Mouse (Mus musculus): ENCODE results near the gene Mus81. TPM values are rescaled to one million over a fixed set of nuclear protein-coding genes. Genes with fewer than 3 reads are reported as not detected.
A peak's percentile ranks its signal among the peaks of the same experiment; 100 is the strongest.

Mus81 gene
- total and polyA plus RNA-seq, 3 experiments, result 16.0 to 38.0 (median 19.5) TPM

- Histone ChIP-seq H3K4me3 (ENCODE audit: low read depth, low read length) (no peak overlapping the region), H3K36me3 (replicated peaks) (no peaks in the 10 kb centered on the region), H3K4me1 (ENCODE audit: insufficient read depth, low read depth, low read length) (peaks cover 16% of the 10 kb centered on the region), H3K27me3 (ENCODE audit: insufficient read depth, low read length) (peaks cover 59% of the 10 kb centered on the region), H3K9me3 (replicated peaks) (no peaks in the 10 kb centered on the region)
- no peak for TF ChIP-seq GATA1 (IDR thresholded peaks at IDR 0.05; ENCODE audit: borderline replicate concordance, low read length)
- no peak for DNase-seq (ENCODE audit: low spot score)
- no peak for ATAC-seq (ENCODE audit: extremely low read depth, insufficient number of reproducible peaks, low FRiP score, poor library complexity, severe bottlenecking)
Measured at GRCm38 (mm10) chr19:5475069-5475714, 13.0 kb downstream of the Mus81 start.

DNA sequence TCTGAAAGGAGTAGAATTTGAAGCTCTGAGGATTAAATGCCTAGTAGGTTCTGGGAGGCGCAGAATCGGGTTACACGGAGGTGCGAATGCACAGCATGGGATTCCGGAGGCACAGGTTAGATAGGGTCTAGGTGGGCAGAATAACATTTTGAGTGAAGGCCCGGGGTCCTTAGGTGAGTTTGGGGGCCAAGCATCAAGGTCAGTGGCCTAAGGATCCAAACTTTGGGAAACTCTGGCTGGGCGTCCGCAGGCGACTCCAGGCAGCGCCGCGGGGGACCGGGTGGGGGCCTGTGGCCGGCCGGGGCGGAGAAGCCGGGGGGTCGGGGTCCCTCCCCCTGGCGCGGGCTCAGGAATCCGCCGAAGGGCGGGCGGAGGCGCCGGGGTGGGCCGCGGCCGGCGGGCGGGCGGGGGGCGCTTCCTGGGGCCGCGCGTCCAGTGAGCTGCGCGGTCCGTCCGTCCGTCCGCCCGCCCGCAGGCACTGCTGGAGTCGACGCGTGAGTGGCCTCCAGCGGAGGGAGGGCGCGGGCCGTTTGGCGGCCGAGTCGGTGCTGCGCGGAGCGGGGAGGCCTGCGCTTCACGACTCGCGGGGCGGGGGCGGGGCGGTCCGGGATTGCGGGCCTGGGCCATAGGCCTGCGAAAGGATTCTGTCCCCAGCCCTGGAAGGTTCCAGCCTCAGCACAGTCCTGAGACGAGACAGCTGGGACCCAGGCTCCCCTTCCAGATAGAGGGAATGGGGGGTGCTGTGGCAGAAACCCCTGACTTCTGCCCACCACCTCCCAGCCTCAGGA is 13.7 kb downstream of the Mus81 start:
- TF ChIP-seq CTCF (IDR thresholded peaks at IDR 0.05; ENCODE audit: low read depth, low read length), result no peak
- no peak for TF ChIP-seq GATA2 (IDR thresholded peaks at IDR 0.05; ENCODE audit: borderline replicate concordance, low read depth, low read length)
- no peak for TF ChIP-seq TAL1 (conservative IDR thresholded peaks at IDR 0.05; ENCODE audit: low read depth, low read length)
- no peak for TF ChIP-seq POLR2AphosphoS5 (IDR thresholded peaks at IDR 0.05; ENCODE audit: insufficient replicate concordance, low read depth, low read length)
- TF ChIP-seq GATA1 (IDR thresholded peaks at IDR 0.05; ENCODE audit: borderline replicate concordance, low read length), result no peak
- H3K36me3 ChIP-seq (replicated peaks), result no peaks in the 10 kb centered on the region
- peak overlapping the region; percentile 51; the same call in 1 of the 2 replicates for H3K4me3 ChIP-seq (ENCODE audit: low read depth, low read length)
- peaks cover 15% of the 10 kb centered on the region for H3K4me1 ChIP-seq (ENCODE audit: insufficient read depth, low read depth, low read length)
- peaks cover 60% of the 10 kb centered on the region for H3K27me3 ChIP-seq (ENCODE audit: insufficient read depth, low read length)
- DNase-seq (ENCODE audit: low spot score) (no peak), ATAC-seq (ENCODE audit: extremely low read depth, insufficient number of reproducible peaks, low FRiP score, poor library complexity, severe bottlenecking) (no peak)
- no peaks in the 10 kb centered on the region for H3K9me3 ChIP-seq (replicated peaks)

- DNase-seq (ENCODE audit: low spot score) (peak; percentile 57), ATAC-seq (ENCODE audit: extremely low read depth, insufficient number of reproducible peaks, low FRiP score, poor library complexity, severe bottlenecking) (peak; percentile 22; the same call in 1 of the 2 replicates)
- peaks cover 15% of the 10 kb centered on the region for H3K4me1 ChIP-seq (ENCODE audit: insufficient read depth, low read depth, low read length)
- H3K9me3 ChIP-seq (replicated peaks), result no peaks in the 10 kb centered on the region
- H3K36me3 ChIP-seq (replicated peaks), result no peaks in the 10 kb centered on the region
- peaks cover 55% of the 10 kb centered on the region for H3K27me3 ChIP-seq (ENCODE audit: insufficient read depth, low read length)
- peak within 1 kb of the TSS; percentile 57; the same call in 1 of the 2 replicates for H3K4me3 ChIP-seq (ENCODE audit: low read depth, low read length)
- TF ChIP-seq CTCF (IDR thresholded peaks at IDR 0.05; ENCODE audit: low read depth, low read length) (no peak), POLR2AphosphoS5 (IDR thresholded peaks at IDR 0.05; ENCODE audit: insufficient replicate concordance, low read depth, low read length) (no peak), GATA1 (IDR thresholded peaks at IDR 0.05; ENCODE audit: borderline replicate concordance, low read length) (no peak), GATA2 (IDR thresholded peaks at IDR 0.05; ENCODE audit: borderline replicate concordance, low read depth, low read length) (no peak), TAL1 (conservative IDR thresholded peaks at IDR 0.05; ENCODE audit: low read depth, low read length) (no peak)
Measured at GRCm38 (mm10) chr19:5473720-5474119, 14.5 kb downstream of the Mus81 start, which contains the start of gene Efemp2. TSS of gene Efemp2 (plus strand) at chr19:5473954.

GRCm38 (mm10) chr19:5472857-5473256 is 15.3 kb downstream of the Mus81 start:
- no peaks in the 10 kb centered on the region for H3K9me3 ChIP-seq (replicated peaks)
- H3K4me1 ChIP-seq (ENCODE audit: insufficient read depth, low read depth, low read length), result peaks cover 22% of the 10 kb centered on the region
- no peak for ATAC-seq (ENCODE audit: extremely low read depth, insufficient number of reproducible peaks, low FRiP score, poor library complexity, severe bottlenecking)
- TF ChIP-seq POLR2AphosphoS5 (IDR thresholded peaks at IDR 0.05; ENCODE audit: insufficient replicate concordance, low read depth, low read length) (no peak), GATA1 (IDR thresholded peaks at IDR 0.05; ENCODE audit: borderline replicate concordance, low read length) (no peak), TAL1 (conservative IDR thresholded peaks at IDR 0.05; ENCODE audit: low read depth, low read length) (no peak), CTCF (IDR thresholded peaks at IDR 0.05; ENCODE audit: low read depth, low read length) (no peak), GATA2 (IDR thresholded peaks at IDR 0.05; ENCODE audit: borderline replicate concordance, low read depth, low read length) (no peak)
- H3K36me3 ChIP-seq (replicated peaks), result peaks cover 5% of the 10 kb centered on the region
- H3K4me3 ChIP-seq (ENCODE audit: low read depth, low read length), result no peak overlapping the region
- DNase-seq (ENCODE audit: low spot score), result no peak
- peaks cover 50% of the 10 kb centered on the region for H3K27me3 ChIP-seq (ENCODE audit: insufficient read depth, low read length)

GRCm38 (mm10) chr19:5471846-5472245 is 16.4 kb downstream of the Mus81 start:
- H3K9me3 ChIP-seq (replicated peaks), result no peaks in the 10 kb centered on the region
- DNase-seq (ENCODE audit: low spot score) (no peak), ATAC-seq (ENCODE audit: extremely low read depth, insufficient number of reproducible peaks, low FRiP score, poor library complexity, severe bottlenecking) (no peak)
- peaks cover 15% of the 10 kb centered on the region for H3K36me3 ChIP-seq (replicated peaks)
- no peak for TF ChIP-seq POLR2AphosphoS5 (IDR thresholded peaks at IDR 0.05; ENCODE audit: insufficient replicate concordance, low read depth, low read length)
- TF ChIP-seq GATA1 (IDR thresholded peaks at IDR 0.05; ENCODE audit: borderline replicate concordance, low read length), result no peak
- no peak for TF ChIP-seq CTCF (IDR thresholded peaks at IDR 0.05; ENCODE audit: low read depth, low read length)
- TF ChIP-seq TAL1 (conservative IDR thresholded peaks at IDR 0.05; ENCODE audit: low read depth, low read length), result no peak
- TF ChIP-seq GATA2 (IDR thresholded peaks at IDR 0.05; ENCODE audit: borderline replicate concordance, low read depth, low read length), result no peak
- H3K4me1 ChIP-seq (ENCODE audit: insufficient read depth, low read depth, low read length), result peaks cover 26% of the 10 kb centered on the region
- H3K4me3 ChIP-seq (ENCODE audit: low read depth, low read length), result no peak overlapping the region
- peaks cover 43% of the 10 kb centered on the region for H3K27me3 ChIP-seq (ENCODE audit: insufficient read depth, low read length)

GRCm38 (mm10) chr19:5468374-5468773 is 19.8 kb downstream of the Mus81 start, which contains the start of gene Ctsw:
TSS of gene Ctsw (minus strand) at chr19:5468507.
- DNase-seq (ENCODE audit: low spot score), result no peak
- Histone ChIP-seq H3K36me3 (replicated peaks) (peaks cover 50% of the 10 kb centered on the region), H3K27me3 (ENCODE audit: insufficient read depth, low read length) (peaks cover 12% of the 10 kb centered on the region), H3K4me1 (ENCODE audit: insufficient read depth, low read depth, low read length) (peaks cover 23% of the 10 kb centered on the region), H3K4me3 (ENCODE audit: low read depth, low read length) (no peak within 1 kb of the TSS), H3K9me3 (replicated peaks) (no peaks in the 10 kb centered on the region)
- ATAC-seq (ENCODE audit: extremely low read depth, insufficient number of reproducible peaks, low FRiP score, poor library complexity, severe bottlenecking), result no peak
- TF ChIP-seq POLR2AphosphoS5 (IDR thresholded peaks at IDR 0.05; ENCODE audit: insufficient replicate concordance, low read depth, low read length) (no peak), CTCF (IDR thresholded peaks at IDR 0.05; ENCODE audit: low read depth, low read length) (no peak), GATA1 (IDR thresholded peaks at IDR 0.05; ENCODE audit: borderline replicate concordance, low read length) (no peak), GATA2 (IDR thresholded peaks at IDR 0.05; ENCODE audit: borderline replicate concordance, low read depth, low read length) (no peak), TAL1 (conservative IDR thresholded peaks at IDR 0.05; ENCODE audit: low read depth, low read length) (no peak)

Measured in G1E (cell line).